Mouse (Mus musculus) megakaryocyte progenitor cell, adult 5-6 weeks (primary cell): Measurements from ENCODE around the gene Tfap2e. TPM values are rescaled to one million over a fixed set of nuclear protein-coding genes. Genes with fewer than 3 reads are reported as not detected.

Experiments used
- ATAC-seq: replicated peaks from 2 replicates; pipeline ENCODE4 v1.8.0; 2016; ENCODE audit warnings: mild to moderate bottlenecking, moderate TSS enrichment, inconsistent platforms; ENCODE audit not compliant: poor library complexity
- total RNA-seq, 2 experiments: library from RNA; stranded (forward) in 1 of 2; stranded (reverse) in 1 of 2; fragments of 157-497, 149-512 nt in 1 of 2; fragments of 200-1000 nt in 1 of 2; gene quantifications; 2 replicates each; pipeline versions ENCODE4 v1.2.3 to v1.2.4; 2015 to 2017

Tfap2e gene
- not detected in 2 replicates for total RNA-seq (2015)
- total RNA-seq (2017) = not detected in 2 replicates

DNA sequence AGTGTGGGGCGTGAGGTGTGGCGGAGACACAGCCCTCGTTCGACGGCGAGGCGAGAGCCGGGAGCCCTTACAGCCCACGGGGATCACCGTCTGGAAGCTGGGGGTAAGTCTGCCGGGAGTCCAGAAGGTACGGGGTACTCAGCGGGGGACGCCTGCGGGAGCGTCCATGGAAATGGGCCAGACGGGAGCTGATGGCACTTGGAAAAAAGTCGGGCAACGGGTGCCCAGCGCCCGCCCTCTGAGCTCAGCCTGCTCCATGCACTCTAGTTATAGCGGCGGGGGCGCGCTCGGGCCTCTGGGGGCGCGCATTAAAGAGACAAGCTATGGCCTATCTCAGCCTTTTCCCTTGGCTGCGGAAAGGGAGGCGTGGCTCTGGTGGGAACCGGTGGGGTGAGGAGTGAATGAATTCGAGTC lies at the start of gene Tfap2e:
Tfap2e (minus strand) TSS at position 240 of the 414 bp plus-strand sequence.
- peak; percentile 68 for ATAC-seq

DNA sequence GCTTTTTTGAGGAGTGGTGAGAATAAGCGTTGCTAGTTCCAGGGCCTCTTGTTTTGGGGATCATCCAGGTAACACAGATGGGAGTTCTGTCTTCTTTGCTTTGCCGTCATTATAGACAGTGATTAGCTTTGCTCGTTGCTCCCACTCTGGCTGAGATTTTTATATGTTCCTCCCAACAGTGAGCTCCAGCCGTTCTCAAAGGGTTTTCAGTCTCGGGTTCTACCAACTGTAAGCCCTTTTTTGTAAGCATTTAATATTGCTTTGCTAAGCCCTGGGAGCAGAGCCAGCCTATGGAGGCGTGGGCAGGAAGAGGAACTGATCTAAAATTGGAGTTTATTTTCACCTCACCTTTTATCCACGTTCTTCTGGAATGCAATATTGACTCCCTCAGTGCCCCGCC lies 47.0 kb upstream of the Tfap2e start:
- ATAC-seq = no peak

DNA sequence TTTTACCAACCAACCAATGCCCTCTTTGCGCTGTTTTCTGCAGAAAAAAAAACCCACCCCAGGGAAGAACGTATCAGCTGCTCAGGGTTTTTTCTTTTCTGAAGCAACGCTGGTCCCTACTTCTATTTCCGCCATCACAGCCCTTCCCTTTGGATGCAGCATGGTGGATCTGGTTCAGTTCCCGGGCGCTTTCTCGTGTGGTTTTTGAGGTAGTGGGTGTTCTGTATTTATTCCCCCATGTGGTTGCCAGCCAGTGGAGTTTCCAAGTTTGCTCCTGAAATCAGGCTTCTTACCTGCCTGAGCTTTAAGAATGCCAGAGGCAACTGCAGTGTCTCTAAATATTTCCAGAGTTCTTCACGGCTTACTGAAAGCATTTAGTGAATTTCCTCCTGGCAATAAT lies 46.5 kb upstream of the Tfap2e start:
- no peak for ATAC-seq

DNA sequence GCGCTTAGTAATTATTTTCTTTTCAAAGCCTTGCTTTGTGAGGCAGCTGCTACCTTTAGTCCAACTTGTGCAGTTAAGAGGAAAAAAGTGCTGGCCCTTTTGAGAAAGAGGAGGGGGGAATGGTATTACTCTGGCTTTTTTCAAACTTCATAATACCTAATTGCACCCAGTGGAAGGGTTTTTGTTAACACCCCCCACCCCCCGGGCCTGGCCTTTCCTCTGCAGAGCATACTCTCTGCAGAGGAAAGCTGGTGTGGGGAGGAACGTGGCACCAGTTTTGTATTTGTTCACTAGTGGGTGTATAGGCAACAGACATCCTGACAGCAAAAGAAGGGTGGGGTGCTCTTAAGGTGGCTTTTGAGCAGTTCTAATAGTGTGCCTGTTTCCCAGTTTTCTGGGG lies 45.8 kb upstream of the Tfap2e start:
- ATAC-seq = no peak

DNA sequence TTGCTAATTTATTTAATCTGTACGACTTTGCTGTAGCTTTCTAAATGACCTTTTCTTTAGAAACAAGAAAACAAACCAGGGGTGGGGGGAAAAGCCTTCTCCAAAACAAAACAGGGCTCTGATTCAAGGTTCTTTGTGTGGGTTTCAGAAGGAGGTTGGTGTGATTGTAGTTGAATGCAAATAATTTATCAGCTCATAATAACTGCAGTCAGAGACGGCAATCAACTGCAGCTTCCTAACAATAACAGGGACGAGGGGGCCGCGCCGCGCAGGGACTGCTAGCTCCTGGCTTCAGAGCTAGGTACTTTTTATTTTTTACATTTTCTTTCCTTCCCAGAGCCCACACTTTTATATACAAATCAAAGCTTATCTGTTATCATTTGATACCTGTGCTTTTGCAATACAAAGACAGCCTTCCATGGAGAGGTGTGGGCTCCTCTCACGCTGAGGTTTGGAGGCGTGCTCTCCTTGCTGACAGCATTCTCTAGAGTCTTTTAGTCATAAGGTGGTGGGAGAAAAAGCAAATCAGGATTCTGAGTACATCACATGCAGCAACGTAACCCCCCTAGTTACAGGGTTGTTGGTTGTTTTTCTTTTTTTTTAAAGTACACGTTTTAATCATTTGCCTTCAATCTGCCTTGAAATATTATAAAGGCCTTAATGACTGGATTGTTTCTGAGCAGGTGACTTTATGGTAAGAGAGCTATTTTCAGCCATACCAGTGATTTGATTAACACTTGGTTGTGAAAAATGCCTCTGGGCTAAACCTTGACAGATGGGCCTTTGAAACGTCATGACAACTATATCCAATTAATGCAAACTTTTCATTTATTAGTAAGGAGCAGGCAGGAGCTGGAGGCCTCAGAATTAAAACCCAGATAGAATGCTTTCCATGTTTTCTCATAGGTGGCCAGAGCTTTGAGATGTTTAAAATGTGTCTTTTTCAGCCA lies 44.1 kb upstream of the Tfap2e start:
- ATAC-seq = no peak

DNA sequence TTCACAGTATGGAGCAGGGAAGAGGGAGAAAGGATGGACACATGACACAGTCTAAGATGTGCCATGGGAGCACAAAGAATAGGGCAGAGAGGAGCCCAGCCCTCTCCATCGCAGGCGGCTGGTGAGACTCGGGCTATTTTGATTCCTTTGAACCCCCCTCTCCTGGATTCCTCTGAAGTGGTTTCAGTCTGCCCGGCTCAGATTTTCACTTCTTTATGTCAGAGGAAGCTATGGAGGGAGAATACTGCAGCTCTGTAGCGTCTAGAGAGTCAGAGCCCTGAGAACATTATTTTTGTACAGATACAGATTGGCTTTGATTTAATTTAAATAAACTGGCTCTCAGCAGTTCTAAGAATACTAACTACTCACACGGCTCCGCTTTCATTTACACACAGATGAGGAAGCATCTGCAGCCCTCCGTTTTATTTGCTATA lies 43.1 kb upstream of the Tfap2e start:
- ATAC-seq = no peak

DNA sequence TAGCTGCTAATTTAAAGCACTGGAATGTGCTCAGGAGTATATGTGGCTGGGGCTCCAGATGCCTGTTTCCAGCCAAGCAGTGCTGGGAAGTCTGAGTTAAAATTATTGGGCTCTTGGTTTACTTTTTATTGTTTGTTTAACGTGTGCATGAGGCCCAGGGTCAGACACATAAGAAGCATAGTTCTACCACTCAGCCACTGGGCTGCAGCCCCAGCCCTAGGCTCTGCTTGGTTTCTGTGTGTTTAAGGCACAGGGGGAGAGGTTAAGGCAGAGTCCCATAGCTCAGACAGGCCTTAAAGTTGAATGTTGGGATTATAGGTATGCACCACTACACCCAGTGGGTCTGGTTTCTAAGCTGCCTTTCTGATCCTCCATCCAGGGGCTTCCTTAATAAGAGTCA lies 39.1 kb upstream of the Tfap2e start:
- no peak for ATAC-seq

DNA sequence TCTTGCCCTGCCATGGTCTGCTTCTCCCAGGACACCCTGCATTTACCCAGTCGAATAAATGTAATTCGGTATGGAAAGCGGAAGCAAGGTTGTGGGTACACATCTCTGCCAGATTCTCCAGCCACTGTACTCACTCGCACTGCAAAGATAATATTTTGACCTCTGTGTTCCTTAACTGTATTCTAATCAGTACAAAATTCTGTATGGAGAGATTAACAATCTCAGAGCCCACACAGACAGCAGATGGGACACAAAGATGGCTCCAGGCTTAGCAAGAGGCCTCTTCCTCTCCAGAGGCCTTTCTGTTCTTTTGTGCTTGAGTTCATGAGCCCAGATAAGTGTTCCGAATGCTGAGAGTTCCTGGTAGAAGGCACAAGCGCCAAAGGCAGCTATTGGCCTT lies 37.8 kb upstream of the Tfap2e start:
- no peak for ATAC-seq

DNA sequence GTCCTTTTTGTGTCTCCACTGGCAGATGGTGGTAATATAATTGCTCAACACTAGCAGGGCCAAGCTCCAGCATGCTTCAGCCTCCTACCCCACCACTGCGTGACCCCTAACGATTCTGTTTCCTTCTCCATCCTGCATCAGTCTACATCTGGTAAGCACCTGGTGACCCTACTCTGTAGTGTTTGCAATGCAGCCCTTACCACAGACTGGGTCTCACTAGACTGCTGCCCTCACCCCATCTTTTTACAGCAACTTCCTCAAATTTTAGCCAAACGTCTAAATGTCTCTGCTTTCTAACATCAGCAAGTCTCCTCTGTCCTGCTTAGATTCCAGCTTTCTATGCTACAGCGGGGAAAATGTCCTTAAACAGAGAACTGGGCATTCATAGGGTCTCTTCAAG lies 34.8 kb upstream of the Tfap2e start:
- ATAC-seq = peak; percentile 58

DNA sequence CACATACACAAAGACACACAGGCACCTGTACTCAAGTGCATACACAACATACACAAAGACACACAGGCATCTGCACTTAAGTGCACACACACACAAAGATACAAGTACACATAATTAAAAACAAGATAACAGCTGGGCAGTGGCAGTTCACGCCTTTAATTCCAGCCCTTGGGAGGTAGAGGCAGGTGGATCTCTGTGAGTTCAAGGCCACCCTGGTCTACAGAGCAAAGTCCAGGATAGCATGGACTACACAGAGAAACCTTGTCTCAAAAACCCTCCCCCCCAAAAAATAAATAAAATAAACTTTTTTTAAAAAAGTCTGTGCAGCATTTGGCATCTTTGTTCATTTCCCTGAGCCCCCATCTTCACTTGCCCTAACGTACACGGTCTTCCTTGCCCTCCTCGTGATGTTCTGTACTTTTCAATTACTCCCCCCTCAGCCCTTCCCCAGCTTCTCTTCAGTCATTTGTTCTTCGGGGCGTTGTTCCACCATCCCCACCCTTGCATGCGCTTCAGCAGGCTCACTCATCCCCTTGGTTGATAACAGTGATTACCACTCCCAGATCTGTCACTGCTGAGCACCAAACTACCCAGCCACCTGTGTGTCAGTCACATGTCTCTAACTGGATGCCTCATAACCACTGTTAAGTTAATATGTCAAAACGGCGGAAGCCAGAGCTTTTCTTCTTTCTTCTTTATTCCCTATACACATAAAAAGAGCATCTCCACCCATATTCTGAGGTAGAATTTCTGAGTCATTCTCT lies 33.9 kb upstream of the Tfap2e start:
- ATAC-seq = peak; percentile 76

DNA sequence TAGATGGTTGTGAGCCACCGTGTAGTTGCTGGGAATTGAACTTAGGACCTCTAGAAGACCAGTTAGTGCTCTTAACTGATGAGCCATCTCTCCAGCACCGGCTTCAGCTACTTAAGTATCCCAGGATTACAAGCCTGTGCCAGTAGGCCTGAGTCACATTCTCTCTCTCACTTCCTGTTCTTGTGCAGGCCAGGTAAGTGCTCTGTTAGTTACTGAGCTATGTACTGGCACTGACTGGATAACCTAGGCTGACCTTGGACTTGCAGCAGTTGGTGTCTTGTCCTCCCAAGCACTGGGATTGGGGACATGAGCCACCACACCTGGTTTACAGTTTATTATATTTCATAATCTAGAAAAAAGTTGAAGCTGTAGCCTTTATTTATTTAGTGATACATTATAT lies 27.4 kb upstream of the Tfap2e start:
- no peak for ATAC-seq

DNA sequence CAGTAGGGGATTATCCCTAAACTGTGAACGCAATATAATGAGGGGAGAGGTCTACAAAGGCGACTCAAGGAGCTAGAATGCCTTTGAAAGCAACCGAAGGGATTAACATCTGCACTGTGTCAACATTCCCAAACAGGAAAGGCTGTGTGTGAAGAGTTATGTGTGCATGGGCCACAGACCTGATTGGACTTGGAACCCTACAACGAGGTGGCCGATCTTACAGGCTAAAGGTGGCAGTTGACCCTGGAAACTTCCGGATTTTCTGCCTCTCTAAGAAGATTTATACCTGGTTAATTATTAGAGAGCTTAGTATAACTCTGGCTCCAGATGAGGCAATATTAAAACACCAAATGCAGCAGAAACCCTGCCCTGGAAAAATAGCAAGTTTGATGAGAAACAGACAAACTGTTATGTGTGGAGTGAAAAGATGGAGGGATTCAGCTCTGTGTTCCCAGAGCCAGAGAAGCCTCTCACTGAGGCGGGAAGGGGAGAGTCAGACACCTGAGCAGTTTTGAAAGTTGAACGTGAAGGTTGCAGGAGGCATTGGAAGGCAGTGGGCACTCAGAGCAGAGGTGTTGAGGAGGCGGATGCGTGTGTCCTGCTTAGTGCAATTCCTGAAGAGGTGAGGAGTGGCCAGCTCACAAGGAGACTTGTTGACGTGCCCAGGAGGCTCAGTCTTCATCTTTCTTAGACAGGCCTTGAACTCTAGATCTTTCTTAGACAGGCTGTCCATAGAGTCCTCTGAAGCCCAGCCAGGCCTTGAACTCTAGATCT lies 26.7 kb upstream of the Tfap2e start:
- ATAC-seq = no peak

DNA sequence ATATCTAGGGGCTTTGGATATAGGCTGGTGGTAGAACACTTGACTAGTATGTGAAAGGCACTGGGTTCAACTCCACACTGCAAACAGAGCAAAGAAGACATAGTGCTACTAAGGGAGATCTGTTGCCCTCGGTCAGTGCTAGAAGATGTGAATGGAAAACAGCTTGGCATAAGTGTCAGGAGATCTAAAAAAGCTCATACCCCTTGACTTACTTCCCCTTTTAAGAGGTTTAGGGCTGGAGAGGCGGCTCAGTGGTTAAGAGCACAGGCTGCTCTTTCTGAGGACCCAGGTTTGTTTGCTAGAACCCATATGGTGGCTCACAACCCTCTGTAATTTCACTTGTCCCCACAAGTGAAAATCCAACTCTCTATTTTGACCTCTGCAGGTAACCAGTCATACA lies 23.4 kb upstream of the Tfap2e start:
- ATAC-seq = peak; percentile 54

DNA sequence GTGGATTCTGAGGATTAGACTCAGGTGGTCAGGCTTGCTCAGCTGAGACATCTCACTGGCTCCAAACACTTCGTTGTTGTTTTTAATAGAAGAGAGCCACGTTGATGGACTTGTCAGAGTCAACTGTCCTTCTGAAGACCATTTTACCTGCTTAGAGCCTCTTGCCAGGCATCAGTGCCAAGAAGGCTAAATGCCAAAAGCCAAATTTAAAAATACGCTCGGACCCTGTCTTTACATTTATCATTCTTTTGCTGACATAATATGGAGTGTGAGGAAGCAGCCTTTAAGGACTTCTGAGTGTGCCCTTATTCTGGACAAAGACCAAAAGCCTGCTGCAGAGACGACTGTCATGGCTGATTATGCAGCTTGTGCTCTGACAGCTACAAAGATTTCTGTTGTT lies 22.3 kb upstream of the Tfap2e start:
- no peak for ATAC-seq

DNA sequence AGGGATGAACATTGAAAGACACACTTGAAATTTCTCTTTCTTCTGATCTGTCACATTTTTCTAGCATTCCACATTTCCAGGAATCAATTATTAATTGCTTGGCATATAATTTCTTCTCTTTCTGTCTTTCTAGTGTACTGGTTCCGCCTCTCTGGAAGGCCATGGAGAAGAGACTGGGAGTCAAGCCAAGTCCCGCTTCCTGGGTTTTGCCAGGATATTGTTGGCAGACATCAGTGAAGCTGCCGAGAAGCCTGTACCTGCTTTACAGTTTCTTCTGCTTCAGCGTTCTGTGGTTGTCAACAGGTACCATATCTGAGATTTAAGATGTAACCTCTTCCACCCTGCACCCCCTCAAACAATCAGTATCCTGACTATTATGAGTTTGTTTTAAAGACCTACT lies 20.7 kb upstream of the Tfap2e start:
- no peak for ATAC-seq

DNA sequence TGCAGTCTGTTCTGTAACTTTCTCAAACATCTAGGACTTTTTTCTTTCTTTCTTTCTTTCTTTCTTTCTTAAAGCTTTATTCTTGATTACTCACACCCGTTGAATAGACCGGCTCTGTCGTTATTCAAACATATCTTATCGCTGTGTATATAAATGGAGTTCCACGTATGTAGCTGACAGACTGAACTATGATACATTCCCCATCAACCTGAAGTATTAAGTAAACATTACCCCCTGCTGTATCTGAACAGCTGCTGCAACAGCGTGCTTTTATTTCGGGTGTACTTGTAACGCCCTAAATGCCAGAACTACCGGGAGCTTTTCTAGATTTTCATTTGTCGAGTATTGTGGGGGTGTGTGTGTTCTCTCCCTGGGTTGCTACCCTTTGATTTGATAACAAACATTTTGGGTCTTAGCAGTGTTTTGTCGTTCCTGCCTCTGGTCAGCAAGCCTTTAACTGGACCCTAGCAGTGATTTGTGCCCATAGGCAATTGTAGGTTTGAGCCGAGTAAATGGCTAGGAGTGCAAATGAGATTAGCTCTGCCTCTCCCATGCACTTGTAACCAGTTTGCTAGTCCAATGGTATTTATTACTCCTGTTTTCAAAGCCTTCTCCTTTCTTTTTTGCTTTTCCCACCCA lies 18.8 kb upstream of the Tfap2e start:
- no peak for ATAC-seq

DNA sequence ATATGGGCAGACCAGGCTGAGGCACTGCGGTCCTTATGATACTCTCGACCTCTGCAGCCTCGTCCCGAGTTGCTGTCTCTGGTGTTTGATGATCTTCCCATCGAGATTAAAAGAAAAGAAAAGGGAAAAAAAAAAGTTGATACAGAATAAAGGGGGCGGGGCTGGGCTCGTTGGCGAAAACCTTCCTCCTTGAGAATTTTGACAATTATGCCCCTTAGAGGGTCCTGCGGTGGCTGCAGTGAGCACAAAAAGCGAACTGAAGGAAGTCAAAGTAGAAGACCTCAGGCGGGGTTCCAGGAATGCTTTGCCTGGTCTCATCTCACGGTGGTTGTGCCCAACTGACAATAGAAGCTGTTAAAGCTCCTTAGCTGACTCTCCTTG lies 18.2 kb upstream of the Tfap2e start:
- no peak for ATAC-seq

DNA sequence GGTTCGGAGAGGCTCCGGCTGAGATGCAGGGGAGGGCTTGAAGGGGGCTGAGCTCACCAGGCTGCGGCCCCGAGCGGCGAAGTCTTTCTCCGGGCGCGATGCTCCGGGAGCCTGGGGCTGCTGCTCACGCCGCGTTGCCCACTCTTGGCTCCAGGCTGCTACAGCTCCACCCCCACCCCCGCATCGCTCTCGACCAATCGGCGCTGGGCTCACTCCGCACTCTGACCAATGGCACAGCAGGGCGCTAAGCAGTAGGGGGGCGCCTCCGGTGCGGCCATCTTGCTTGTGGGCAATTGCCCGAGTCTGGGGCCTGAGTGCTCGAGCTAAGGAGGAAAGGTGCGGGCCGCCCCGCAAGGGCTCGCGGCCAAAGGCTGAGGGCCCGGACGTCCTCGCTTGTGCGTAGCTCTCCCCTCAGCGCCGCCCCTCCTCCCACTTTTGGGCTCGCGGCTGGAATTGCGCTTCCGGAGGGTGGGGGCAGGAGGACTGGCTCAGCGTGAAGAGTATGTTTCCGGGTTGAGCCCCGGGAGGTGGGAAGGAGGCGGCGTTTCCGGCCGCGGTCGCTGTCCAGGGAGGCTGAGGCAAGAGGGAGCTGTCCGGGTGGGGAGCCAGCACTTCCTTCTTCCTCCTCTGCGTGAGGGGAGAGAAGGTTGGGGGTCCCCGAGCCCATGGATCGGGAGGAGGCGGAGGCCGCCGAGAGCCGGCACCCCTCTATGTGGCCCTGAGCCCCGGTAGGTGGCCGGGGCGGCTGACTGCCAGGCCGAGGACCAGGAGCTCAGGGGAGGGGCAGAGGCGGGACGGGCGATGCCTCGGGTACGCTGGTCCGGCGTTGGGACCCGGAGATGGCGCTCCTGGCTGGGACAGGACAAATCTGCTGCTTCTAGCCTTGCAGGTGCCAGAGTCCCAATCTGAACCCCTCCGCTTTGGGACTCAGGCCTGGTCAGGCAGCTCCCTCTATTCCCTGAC lies 17.5 kb upstream of the Tfap2e start, which contains the start of the genes Ncdn and AU040320:
Ncdn (minus strand) TSS at position 171 of the 963 bp plus-strand sequence.
AU040320 (plus strand) TSS at position 277 of the 963 bp plus-strand sequence.
- peak; percentile 91 for ATAC-seq

DNA sequence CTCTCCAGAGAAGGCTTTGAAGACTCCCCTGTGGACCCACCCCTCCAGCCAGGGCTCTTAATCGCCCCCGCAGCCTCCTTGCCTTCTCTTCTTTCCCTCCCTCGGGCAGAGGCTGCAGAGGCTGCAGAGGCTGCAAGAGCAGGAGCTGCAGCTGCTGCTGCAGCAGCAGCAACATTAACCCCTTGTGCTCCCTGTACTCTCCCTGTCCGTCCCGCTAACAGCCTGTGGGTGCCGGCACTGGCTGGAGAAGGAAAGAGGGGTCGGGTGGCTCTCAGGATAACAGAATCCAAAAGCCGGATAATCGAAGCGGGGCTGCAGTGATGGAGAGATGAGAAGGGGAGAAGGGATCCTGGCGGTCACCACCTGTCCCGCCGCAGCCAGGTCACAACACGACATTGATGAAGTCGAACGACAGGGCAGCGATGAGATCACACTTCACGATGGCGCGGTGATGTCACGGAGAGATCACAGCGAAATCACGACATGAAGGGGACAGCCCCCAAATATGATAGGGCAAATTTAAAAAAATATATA lies 16.6 kb upstream of the Tfap2e start:
- peak; percentile 17 for ATAC-seq
